Mouse (Mus musculus) MEL (cell line): ENCODE data around the gene Retnlb.

Experiments
- CHD2 ChIP-seq: IDR thresholded peaks from 2 replicates; pipeline ENCODE4 v1.6.1; 2011; ENCODE audit warnings: low read length, improper control_type of control experiment
- CTCF ChIP-seq, 3 experiments: IDR thresholded peaks in 2 of 3; conservative IDR thresholded peaks in 1 of 3; 2 replicates each; pipeline ENCODE4 v1.5.1; 2011 to 2012; ENCODE audit warnings: low read length in 3 of 3, low read depth in 2 of 3, mild to moderate bottlenecking in 2 of 3, improper control_type of control experiment in 1 of 3, inconsistent platforms in 1 of 3, mixed read lengths in 1 of 3, moderate library complexity in 1 of 3; ENCODE audit not compliant: control insufficient read depth in 1 of 3, insufficient read depth in 1 of 3, poor library complexity in 1 of 3, severe bottlenecking in 1 of 3
- GABPA ChIP-seq: IDR thresholded peaks from 2 replicates; pipeline ENCODE4 v1.6.1; 2012; ENCODE audit warnings: low read depth, mild to moderate bottlenecking, inconsistent platforms, low read length, improper control_type of control experiment, moderate library complexity
- KAT2A ChIP-seq: conservative IDR thresholded peaks from 2 replicates; pipeline ENCODE4 v1.6.1; 2012; ENCODE audit warnings: low read depth, low read length, improper control_type of control experiment, inconsistent platforms
- MXI1 ChIP-seq: IDR thresholded peaks from 2 replicates; pipeline ENCODE4 v1.6.1; 2011; ENCODE audit warnings: mild to moderate bottlenecking, low read depth, low read length, improper control_type of control experiment
- TBP ChIP-seq: IDR thresholded peaks from 2 replicates; pipeline ENCODE4 v1.8.0; 2011; ENCODE audit warnings: low read depth, low read length, improper control_type of control experiment

GRCm38 (mm10) chr16:48829060-48829459, 12.4 kb downstream of the Retnlb start:
- TF ChIP-seq GABPA (no peak), KAT2A (no peak), CTCF (IDR thresholded peaks at IDR 0.05 in 2 of 3, conservative IDR thresholded peaks at IDR 0.05 in 1 of 3; ENCODE audit: control insufficient read depth in 1 of 3, insufficient read depth in 1 of 3, low read depth in 2 of 3, low read length in 3 of 3, poor library complexity in 1 of 3, severe bottlenecking in 1 of 3) (no peak), TBP (no peak), CHD2 (no peak), MXI1 (no peak)
